Mouse (Mus musculus): ENCODE measurements around the gene Tnk2.

GRCm38 (mm10) chr16:32723767-32724166 is 80.1 kb downstream of the Tnk2 start:
- TF ChIP-seq CTCF (conservative IDR thresholded peaks at IDR 0.05; ENCODE audit: insufficient read depth, insufficient read length, low read depth, low read length) = no peak
- no peak for TF ChIP-seq POLR2A (IDR thresholded peaks at IDR 0.05; ENCODE audit: low read depth, low read length)
